Mouse (Mus musculus): ENCODE data around the gene Gm45808. TPM values are rescaled to one million over a fixed set of nuclear protein-coding genes. Genes with fewer than 3 reads are reported as not detected.
"Not testable (repeated sequence)": the region's sequence is repeated elsewhere in the genome, so short reads cannot be mapped to it uniquely, and the experiment has no call there.

Gene Gm45808
- total RNA-seq (2015) (not detected in 2 replicates), total RNA-seq (2017) (not detected in 2 replicates)

DNA sequence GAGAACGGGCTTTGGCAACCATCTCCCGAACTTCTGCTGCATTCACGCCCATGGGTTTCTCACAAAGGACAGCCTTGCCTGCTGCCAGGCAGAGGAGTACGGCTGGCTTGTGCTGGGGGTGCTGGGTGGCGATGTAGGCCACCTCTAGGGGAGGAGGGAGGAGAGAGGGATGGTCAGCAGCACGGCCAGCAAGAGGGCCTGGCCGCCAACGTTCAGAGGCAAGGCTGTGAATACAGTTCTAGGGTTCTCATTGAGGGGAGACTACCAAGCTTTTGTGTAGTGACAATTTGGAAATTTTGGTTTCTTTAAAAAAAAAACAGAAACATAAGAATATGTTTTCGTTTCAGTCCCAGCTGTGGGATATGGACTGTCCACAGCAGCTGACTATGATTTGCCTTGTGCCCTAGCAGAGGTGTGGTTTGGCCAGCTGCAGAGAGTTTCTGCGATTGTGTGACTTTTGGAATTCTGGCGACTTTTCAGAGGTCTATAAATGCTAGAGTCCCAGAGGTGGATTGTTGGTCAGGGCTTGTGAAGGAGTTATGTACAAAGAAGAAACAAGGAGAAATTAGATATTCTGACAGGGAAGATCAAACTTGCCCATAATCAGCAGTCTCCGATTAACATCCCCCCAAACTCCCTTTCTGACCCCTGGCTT is at the start of gene Gm45808:
Gm45808 (minus strand) TSS at position 51 of the 655 bp plus-strand sequence.
- no peak for ATAC-seq (replicated peaks; ENCODE audit: poor library complexity)

DNA sequence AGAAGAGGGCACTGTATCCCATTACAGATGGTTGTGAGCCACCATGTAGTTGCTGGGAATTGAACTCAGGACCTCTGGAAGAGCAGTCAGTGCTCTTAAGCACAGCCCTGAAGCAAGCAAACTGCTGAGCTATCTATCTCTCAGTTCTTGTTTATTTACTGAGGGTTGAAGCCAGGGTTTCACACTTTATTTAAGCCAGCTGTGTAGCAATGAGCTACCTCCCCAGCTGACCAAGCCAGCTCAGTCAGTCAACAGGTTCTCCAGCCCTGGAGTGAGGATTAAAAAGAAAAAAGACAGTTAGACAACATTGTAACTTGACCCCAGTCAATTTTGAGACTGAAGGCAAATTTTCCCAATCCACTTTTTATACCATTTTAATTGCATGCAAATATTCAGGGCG is 49.1 kb upstream of the Gm45808 start:
- ATAC-seq (replicated peaks; ENCODE audit: poor library complexity), result no peak

DNA sequence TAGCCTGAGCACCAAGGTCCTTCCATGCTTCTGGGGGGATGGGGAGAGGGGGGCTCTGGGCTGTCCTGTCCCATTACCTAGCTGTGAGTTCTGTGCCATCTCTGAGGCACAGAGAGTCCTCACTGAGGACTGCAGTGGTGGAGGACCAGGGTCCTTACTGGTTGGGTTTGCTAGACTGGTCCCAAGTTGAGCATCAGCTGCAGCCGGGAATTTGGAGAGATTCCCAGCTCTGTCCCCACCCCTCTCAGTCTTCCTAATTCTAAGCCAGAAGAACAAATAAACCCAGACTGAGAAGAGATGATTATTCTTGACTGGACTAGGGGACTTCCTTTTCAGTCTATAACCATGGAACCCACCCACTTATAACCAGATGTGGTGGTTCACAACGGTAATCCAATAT is 44.0 kb upstream of the Gm45808 start:
- ATAC-seq (replicated peaks; ENCODE audit: poor library complexity), result no peak

DNA sequence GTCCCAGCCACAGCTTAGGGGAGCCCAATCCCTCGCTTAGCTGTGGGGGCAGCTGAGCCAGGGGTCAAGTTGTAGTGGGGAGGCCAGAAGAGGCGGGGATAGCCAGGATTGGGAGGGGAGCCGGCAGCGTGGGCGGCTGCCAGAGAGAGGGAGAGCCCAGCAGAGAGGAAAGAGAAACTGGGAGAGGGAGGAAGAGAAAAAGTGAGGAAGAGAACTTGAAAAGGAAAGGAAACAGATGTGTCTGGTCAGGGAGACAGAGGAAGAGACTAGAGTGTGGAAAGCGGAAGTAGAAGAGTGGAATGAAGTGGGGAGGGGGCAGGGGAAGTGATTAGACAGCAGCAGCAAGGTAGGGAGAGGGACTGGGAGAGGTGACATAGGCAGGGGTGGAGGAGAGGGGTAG is 42.9 kb upstream of the Gm45808 start:
- peak; percentile 18 for ATAC-seq (replicated peaks; ENCODE audit: poor library complexity)

DNA sequence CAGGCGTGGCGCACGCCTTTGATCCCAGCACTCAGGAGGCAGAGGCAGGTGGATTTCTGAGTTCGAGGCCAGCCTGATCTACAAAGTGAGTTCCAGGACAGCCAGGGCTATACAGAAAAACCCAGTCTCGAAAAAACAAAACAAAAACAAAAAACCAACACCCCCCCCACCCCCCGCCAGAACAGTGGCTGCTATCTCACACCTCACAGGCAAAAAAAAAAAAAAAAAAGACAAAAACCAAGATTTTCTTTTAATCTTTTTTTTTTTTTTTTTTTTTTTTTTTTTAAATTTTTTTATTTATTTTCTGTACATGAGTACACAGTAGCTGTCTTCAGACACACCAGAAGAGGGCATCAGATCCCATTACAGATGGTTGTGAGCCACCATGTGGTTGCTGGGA is 40.6 kb upstream of the Gm45808 start:
- ATAC-seq (replicated peaks; ENCODE audit: poor library complexity), result not testable (repeated sequence)

DNA sequence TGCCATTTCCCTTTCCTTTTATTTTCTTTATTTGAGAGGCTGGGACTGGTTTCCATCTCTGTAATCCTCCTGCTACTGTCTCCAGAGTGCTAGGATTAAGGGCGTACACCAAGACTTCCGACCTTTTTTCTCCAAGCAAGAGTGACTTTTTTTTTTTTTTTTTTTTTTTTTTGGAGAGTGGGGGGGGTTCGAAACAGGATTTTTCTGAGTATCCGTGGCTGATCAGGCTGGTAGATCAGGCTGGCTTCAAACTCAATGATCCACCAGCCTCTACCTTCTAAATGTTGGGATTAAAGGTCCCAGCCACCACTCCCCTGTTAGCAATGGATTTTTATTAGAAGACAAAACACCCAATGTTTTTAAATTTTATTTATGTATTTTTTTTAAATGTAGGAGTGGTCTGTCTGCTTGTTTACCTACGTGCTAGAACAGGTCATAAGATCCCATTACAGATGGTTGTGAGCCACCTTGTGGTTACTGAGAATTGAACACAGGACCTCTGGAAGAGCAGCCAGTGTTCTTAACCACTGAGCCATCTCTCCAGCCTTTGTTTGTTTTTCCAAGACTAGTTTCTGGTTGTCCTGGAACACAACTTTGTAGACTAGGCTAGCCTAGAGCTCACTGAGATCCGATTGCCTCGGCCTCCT is 40.0 kb upstream of the Gm45808 start:
- ATAC-seq (replicated peaks; ENCODE audit: poor library complexity), result no peak

DNA sequence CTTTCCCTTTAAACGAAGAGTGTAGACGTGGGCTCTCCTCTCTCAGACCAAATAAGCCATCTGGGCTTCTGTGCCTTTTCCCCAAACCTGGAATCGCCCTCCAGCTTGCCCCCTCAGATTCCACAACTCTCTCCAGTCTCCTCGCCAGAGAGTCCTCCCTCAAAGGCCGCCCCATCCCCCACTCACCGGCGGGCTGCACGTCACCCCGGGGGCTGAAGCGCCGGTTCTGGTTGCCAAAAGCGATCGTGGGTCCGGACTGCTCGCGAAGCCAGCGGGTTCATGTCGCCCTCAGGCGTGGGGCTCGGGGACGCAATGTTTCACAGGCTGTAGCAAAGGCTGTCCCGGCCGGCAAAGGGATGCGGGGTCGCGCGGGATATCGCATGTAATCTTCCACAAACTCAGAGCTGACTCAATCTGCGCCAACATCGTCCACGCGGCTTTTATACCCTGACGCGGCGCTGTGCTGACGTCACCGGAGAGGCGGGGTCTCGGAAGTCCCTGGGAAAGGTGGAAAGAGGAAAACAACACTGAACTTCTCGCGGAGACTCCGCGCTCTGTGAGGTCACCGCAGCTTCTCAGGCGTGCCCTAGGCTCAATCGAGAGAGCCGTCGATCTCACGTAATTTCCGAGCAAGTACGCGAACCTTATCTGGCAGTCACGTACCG is 39.3 kb upstream of the Gm45808 start, which contains the start of the genes Ppp1r15a and Plekha4:
Ppp1r15a (minus strand) TSS at position 460 of the 665 bp plus-strand sequence.
Plekha4 (plus strand) TSS at position 522 of the 665 bp plus-strand sequence.
- peak; percentile 68 for ATAC-seq (replicated peaks; ENCODE audit: poor library complexity)

DNA sequence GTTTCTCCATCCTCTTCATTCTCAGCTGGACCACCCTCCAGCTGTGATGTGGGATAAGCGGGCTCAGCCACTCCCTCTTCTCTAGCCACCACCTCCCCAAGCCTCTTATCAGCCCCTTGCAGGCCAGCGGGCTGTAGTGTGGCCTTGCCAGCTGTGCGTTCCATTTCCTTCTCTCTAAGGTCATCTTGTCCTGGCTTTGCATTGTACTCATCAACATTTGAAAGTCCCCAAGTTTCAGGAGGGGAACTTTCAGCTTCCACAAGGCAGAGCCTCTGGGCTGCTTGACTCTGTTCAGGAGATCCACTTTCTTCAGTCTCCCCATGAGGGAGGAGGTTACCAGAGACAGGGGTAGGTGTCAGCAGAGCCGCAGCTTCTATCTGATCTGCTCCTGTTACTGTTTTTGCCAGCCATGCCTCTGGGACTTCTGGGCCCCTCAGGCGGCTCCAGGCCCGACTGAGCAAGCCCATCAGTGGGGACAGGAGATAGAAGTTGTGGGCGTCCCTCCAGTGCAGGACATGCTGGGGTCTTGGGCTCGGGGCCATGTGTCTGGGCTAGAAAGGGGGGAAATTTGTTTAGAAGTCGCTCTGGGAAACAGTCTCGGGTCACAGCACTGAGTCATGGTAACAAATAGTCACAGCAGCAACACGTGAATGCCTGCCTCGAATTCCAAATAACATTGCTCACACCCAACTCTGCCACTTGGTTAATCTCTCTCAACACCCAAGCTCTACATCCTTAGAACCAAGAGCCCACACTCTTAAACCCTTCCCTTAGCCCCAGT is 38.4 kb upstream of the Gm45808 start:
- ATAC-seq (replicated peaks; ENCODE audit: poor library complexity), result peak; percentile 62

DNA sequence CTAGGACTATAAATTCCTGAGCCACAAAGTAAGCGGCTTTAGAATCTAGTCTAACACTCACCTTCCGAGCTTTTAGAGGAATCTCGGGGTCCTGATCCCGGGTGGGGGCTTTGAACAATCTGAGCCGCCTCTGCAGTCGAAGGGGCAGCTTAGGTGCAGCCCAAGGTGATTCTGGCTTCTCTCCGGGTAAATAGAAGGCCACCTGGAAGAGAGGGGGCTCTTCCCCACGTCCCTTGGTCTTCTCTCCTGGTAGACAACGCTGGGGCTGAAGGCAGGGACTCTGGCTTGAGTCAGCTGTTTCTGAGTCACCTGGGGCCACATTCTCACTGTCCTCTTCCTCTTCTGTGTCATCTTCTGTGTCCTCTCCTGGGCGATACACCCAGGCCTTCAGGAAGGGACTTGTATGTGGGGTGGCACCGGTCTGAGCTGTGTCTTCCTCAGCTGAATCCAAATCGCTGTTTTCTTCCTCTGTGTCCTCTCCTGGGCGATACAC is 37.1 kb upstream of the Gm45808 start:
- no peak for ATAC-seq (replicated peaks; ENCODE audit: poor library complexity)

DNA sequence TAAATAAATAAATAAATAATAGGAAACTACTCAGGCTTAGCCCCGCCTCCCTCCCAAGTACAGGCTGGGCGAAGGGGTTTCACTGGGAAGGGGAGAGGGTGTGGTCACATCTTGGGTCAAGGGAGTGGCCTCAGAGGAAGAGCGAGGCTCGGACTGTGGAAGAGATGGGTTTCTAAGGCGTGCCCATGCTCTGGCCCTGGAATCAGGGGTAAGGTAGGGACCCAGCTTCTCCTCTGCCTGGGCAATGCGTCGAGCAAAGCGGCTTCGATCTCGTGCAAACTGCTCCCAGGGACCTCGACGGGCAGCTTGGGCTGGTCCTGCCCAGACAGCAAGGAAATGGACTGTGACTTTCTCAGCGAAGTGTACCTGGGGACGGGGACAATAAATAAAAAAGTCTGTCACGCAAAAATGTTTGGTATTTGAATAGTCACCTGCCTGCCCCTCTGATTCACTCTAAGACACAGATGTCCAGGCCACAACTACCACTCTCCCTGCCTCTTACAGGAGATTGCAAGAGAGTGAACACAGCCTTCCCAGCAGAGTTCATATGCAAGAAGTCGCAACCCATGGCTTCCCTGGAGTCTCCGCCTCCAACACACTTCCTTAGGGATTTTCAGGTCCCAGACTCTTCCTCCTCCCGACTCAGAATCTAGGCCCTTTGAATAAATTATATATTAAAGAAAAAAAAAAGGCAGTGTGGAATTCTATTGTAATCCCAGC is 36.5 kb upstream of the Gm45808 start:
- no peak for ATAC-seq (replicated peaks; ENCODE audit: poor library complexity)

DNA sequence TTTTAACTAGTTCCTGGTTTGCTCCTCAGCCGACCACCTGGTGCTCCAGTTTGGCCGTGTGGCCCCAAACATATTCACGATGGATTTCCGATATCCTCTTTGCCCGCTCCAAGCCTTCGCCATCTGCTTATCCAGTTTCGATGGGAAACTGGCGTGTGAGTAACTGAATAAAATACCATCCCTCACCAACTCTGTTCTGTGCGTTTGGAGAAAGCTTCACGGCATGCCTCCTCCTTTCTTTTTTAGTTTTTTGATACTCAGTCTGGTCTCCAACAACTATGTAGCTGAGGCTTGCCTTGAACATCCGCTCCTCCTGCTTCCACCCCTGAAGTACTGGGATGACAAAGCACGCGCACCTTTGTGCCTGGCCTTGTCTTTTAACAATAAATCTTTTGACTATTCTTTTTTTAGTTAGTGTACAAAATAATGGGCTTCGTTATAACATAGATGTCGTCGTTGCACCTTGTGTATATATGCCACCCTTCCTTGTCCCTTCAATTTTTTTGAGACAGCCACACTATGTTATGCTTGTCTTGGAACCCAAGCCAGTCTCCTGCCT is 35.7 kb upstream of the Gm45808 start:
- ATAC-seq (replicated peaks; ENCODE audit: poor library complexity), result no peak

DNA sequence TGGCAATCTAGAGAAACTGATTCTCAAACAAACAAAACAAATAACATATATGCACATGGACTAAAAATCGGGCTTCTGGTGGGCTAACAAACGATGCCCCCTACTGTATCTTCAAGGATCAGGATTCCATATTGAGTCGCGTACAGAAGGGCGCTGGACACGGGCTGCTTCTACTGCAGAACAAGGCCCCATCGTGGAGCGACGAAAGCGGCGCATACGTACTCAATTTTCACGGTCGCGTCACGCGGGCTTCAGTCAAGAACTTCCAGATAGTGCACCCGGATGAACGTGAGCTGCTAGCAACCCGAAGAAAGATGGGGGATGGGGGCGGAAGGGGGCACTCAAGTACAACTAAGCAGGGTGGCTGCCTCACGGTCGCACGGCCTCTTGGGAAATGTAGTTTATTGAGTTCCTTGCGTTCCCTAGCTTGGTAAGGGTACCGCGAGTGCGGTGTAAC is 35.1 kb upstream of the Gm45808 start:
- ATAC-seq (replicated peaks; ENCODE audit: poor library complexity), result peak; percentile 54

DNA sequence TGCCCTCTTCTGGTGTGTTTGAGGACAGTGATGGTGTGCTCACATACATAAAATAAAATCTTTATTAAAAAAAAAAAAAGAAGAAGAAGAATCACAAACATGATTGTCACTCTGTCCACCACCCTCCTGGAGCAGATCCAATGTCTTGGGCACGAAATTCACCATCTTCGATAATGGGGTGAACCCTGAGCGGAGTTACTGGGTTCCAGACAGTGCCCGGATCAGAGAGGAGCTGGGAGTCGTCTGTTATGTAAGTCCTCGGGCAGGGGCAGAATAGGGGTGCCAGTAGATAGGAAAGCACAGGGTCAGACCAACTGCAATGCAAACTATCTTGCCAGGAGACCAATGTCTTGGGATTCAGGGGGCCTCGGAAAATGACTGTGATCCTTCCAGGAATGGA is 34.0 kb upstream of the Gm45808 start:
- no peak for ATAC-seq (replicated peaks; ENCODE audit: poor library complexity)

DNA sequence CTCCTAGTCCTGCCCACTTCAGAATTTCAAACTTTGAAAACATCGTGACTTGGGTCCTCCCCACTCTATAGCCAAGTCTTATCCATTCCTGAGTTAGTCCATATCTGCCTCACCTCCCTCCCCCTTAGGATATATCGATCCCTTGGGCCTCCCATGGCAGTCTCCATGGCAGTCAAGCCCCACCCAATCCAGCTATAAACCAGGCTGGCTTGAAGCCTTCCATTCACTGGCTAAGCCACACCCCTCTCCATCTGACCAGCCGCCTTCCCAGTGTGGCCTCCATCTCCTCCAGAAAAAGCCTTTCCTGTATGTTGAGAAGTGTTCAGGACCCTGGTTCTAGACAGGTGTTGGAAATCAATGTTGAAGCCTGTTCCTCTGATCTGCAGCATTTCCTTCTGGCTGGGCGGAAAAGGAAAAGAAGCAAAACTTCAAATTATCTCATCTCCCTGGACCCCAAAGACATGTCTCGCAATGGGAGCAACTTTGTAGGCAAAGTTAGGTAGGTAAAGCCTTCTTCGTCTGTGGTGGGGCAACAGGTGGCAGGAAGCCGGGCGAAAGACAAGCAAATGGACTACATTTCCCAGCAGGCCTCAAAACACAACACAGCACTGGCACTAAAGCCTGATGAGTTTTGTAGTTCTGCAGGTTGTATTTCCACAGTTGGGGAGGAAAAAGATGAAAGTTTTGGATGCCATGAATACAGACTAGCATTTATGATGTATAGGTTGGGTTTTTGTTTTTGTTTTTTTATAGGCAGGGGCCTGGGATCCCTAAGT is 32.9 kb upstream of the Gm45808 start:
- no peak for ATAC-seq (replicated peaks; ENCODE audit: poor library complexity)

DNA sequence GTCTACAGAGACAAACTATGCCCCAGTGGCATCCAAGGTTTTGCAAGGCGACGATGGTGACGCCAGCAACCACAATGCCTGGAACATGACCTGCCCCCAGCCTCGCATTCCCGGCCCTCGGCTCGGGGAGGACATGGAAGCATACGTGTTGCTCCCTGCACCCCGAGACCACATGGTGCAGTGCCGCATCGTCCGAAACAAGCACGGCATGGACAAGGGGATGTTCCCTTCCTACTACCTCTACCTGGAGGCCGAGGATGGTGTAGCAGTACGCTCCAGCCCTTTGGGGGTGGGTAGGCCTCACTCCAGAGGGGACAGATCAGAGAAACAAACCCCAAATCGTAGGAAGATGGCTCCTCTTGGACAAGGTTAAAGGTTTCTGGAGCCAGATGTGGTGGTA is 32.0 kb upstream of the Gm45808 start:
- no peak for ATAC-seq (replicated peaks; ENCODE audit: poor library complexity)

DNA sequence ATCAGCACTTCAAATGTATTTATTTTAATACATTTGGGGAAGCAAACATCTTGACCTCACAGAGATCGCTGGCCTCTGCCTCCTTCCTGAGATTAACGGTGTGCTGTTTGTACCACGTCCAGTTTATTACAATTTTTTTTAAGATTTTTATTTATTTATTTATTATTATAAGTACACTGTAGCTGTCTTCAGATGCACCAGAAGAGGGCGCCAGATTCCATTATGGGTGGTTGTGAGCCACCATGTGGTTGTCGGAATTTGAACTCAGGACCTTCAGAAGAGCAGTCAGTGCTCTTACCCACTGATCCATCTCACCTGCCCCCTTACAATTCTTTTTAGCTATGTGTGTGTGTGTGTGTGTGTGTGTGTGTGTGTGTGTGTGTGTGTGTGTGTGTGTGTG is 30.2 kb upstream of the Gm45808 start:
- not testable (repeated sequence) for ATAC-seq (replicated peaks; ENCODE audit: poor library complexity)

DNA sequence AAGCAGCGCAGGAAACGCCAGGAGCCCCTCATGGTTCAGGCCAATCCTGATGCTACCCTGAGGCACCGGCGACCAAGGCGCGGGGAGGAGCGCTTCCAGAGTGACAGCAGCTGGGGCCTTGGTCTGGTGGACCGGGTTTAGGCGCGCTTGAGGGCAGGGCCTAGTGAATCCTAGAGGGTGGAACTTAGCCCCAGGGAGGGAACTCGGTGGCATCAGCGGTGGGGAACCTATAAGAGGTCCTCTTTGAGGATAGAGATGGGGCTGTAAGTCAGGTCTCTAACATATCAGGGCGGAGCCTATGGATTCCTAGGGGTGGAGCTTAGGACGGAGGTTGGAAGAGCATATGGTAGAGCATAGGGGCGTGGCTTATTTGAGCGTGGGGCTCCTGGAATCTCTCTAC is 28.8 kb upstream of the Gm45808 start:
- ATAC-seq (replicated peaks; ENCODE audit: poor library complexity), result peak; percentile 78

DNA sequence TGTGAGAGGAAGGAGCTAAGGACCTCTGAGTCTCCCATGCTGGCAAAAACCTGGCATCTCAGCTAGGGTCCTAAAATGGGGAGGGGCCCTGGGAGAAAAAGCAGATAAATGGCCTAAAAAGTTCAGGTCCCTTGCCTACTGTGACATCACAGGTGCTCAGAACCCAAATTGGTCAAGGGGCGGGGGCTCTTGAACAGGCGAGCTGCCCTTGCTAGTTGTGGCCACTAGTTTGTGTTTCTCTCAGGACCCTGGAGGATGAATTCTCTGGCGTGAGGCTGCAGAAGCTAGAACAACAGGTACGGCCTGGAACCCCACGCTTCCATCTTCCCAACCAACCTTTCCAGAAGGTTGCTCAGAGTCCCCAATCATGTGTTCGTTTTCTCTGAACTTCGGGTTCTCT is 27.8 kb upstream of the Gm45808 start:
- no peak for ATAC-seq (replicated peaks; ENCODE audit: poor library complexity)

Measured in megakaryocyte progenitor cell, adult 5-6 weeks (primary cell).